Mouse (Mus musculus) heart, postnatal 0 days (tissue): ENCODE measurements around the gene Rnf34.

Experiments used
- CTCF ChIP-seq: IDR thresholded peaks from 2 replicates; pipeline ENCODE4 v1.5.1; 2016; ENCODE audit warnings: antibody characterized with exemption, control low read depth, low read depth
- EP300 ChIP-seq: IDR thresholded peaks from 2 replicates; pipeline ENCODE4 v1.6.1; 2016; ENCODE audit warnings: antibody characterized with exemption, low read depth

GRCm38 (mm10) chr5:122920557-122920956 lies 70.7 kb downstream of the Rnf34 start:
- TF ChIP-seq CTCF (no peak), EP300 (no peak)
